Mouse (Mus musculus) neural tube, embryonic 12.5 days (tissue): ENCODE measurements around the gene Zfp46. TPM values are rescaled to one million over a fixed set of nuclear protein-coding genes. Genes with fewer than 3 reads are reported as not detected.

Source experiments
- ATAC-seq: fragments of 200-750 bp; cut with Nextera tagmentation; 2 replicates; pipeline ENCODE4 v1.8.0; 2017; ENCODE audit warnings: low read depth, mild to moderate bottlenecking, moderate TSS enrichment, moderate library complexity; ENCODE audit not compliant: low FRiP score
- H3K27ac ChIP-seq: fragments of 300-500 bp; sonication (generic); 2 replicates; pipeline ENCODE4 v1.5.1; 2016
- H3K27me3 ChIP-seq: fragments of 300-500 bp; sonication (generic); replicated peaks from 2 replicates; pipeline ENCODE4 v1.6.1; 2016; ENCODE audit warnings: mild to moderate bottlenecking
- H3K36me3 ChIP-seq: fragments of 300-500 bp; sonication (generic); 2 replicates; pipeline ENCODE4 v1.6.1; 2016; ENCODE audit warnings: mild to moderate bottlenecking
- H3K4me1 ChIP-seq: fragments of 300-500 bp; sonication (generic); 2 replicates; pipeline ENCODE4 v1.6.1; 2016
- H3K4me2 ChIP-seq: fragments of 300-500 bp; sonication (generic); replicated peaks from 2 replicates; pipeline ENCODE4 v1.6.1; 2016; ENCODE audit warnings: mild to moderate bottlenecking
- H3K4me3 ChIP-seq: fragments of 300-500 bp; sonication (generic); 2 replicates; pipeline ENCODE4 v1.5.1; 2016
- H3K9ac ChIP-seq: fragments of 300-500 bp; sonication (generic); 2 replicates; pipeline ENCODE4 v1.6.1; 2016; ENCODE audit warnings: mild to moderate bottlenecking
- H3K9me3 ChIP-seq: fragments of 300-500 bp; sonication (generic); 2 replicates; pipeline ENCODE4 v1.6.1; 2016; ENCODE audit warnings: mild to moderate bottlenecking
- WGBS: fragments of 180-500 bp; shearing (Covaris S2); methylation state at CpG from one replicate; pipeline ENCODE4 v1.1.7; 2016; 5-methylcytosine and 5-hydroxymethylcytosine counted together
- polyA plus RNA-seq: library from polyadenylated mRNA; unstranded; fragments of >200 nt; fragmentation: Nextera tagmentation; extraction: Ambion mirVana; gene quantifications from 2 replicates; pipeline ENCODE4 v1.2.1, GENCODE M21; 2016

The Zfp46 gene
- 38.3 and 39.7 TPM in 2 replicates for polyA plus RNA-seq

- ATAC-seq: no peak
- Histone ChIP-seq H3K4me3 (peak within 1 kb of the TSS; percentile 56), H3K4me1 (peaks cover 36% of the 10 kb centered on the region), H3K4me2 (peak within 1 kb of the TSS; percentile 86), H3K36me3 (peaks cover 20% of the 10 kb centered on the region), H3K27me3 (peaks cover 12% of the 10 kb centered on the region), H3K27ac (peak within 1 kb of the TSS; percentile 84), H3K9ac (peak within 1 kb of the TSS; percentile 73), H3K9me3 (peaks cover 5% of the 10 kb centered on the region)
- 24% methylated on average over 5 of the region's 5 CpGs for WGBS
Measured at GRCm38 (mm10) chr4:136284455-136284854, at the start of gene Zfp46. TSS of gene Zfp46 (plus strand) at chr4:136284683.

DNA sequence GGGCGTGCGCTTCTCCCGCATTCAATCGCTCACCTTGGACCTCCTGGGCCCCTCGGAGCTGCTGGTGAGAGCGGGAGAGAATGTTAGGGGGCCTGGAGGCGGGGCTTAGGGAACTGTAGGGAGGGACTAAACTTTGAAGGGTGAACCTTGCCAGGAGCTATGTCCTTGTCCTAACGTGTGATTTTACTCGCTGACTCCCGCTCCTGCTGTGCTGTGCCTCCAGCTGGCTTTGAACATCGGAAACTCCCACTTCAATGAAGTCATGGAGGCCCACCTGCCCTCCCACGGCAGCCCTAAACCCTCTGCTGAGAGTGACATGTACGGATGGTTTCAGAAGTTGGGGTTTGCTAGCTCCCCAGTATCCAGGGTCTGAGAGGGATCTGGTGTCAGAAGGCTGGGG, 45.8 kb upstream of the Zfp46 start:
- no peak overlapping the region for H3K9ac ChIP-seq
- WGBS: 20% methylated on average over 13 of the region's 13 CpGs
- H3K36me3 ChIP-seq: peaks cover 24% of the 10 kb centered on the region
- H3K27ac ChIP-seq: no peak overlapping the region
- peaks cover 9% of the 10 kb centered on the region; the same call in 1 of the 2 replicates for H3K4me1 ChIP-seq
- peaks cover 26% of the 10 kb centered on the region for H3K27me3 ChIP-seq
- 0 out of 2 replicates have a peak overlapping the region, but pooled peaks have one; percentile 5 for H3K4me3 ChIP-seq
- no peak for ATAC-seq
- no peak overlapping the region for H3K4me2 ChIP-seq
- no peaks in the 10 kb centered on the region for H3K9me3 ChIP-seq

- 80% methylated on average over 9 of the region's 9 CpGs for WGBS
- peaks cover 30% of the 10 kb centered on the region for H3K27me3 ChIP-seq
Measured at GRCm38 (mm10) chr4:136239111-136239510, 45.4 kb upstream of the Zfp46 start.

GRCm38 (mm10) chr4:136239622-136240021, 44.9 kb upstream of the Zfp46 start:
- no peak overlapping the region for H3K4me3 ChIP-seq
- peaks cover 30% of the 10 kb centered on the region for H3K27me3 ChIP-seq
- H3K9me3 ChIP-seq: no peaks in the 10 kb centered on the region
- peaks cover 9% of the 10 kb centered on the region; the same call in 1 of the 2 replicates for H3K4me1 ChIP-seq
- H3K4me2 ChIP-seq: no peak overlapping the region
- no peak for ATAC-seq
- H3K27ac ChIP-seq: no peak overlapping the region
- H3K9ac ChIP-seq: no peak overlapping the region
- peaks cover 22% of the 10 kb centered on the region; the same call in 1 of the 2 replicates for H3K36me3 ChIP-seq
- 23% methylated on average over 8 of the region's 8 CpGs for WGBS

More at GRCm38 (mm10) chr4:136239111-136239510, 45.4 kb upstream of the Zfp46 start:
- peaks cover 23% of the 10 kb centered on the region for H3K36me3 ChIP-seq
- no peak overlapping the region for H3K9ac ChIP-seq
- H3K4me1 ChIP-seq: peaks cover 9% of the 10 kb centered on the region; the same call in 1 of the 2 replicates
- H3K4me2 ChIP-seq: no peak overlapping the region
- no peaks in the 10 kb centered on the region for H3K9me3 ChIP-seq
- no peak for ATAC-seq
- H3K27ac ChIP-seq: no peak overlapping the region
- H3K4me3 ChIP-seq: no peak overlapping the region

- H3K36me3 ChIP-seq: peaks cover 22% of the 10 kb centered on the region; the same call in 1 of the 2 replicates
- ATAC-seq: no peak
- peaks cover 9% of the 10 kb centered on the region; the same call in 1 of the 2 replicates for H3K4me1 ChIP-seq
- no peaks in the 10 kb centered on the region for H3K9me3 ChIP-seq
- no peak overlapping the region for H3K4me2 ChIP-seq
- H3K27ac ChIP-seq: no peak overlapping the region
- 72% methylated on average over 14 of the region's 14 CpGs for WGBS
- H3K27me3 ChIP-seq: peaks cover 30% of the 10 kb centered on the region
- H3K9ac ChIP-seq: no peak overlapping the region
- H3K4me3 ChIP-seq: no peak overlapping the region
Measured at GRCm38 (mm10) chr4:136240123-136240522, 44.4 kb upstream of the Zfp46 start.

- H3K4me3 ChIP-seq: no peak overlapping the region
- H3K4me1 ChIP-seq: peaks cover 9% of the 10 kb centered on the region; the same call in 1 of the 2 replicates
- no peak overlapping the region for H3K4me2 ChIP-seq
- WGBS: 40% methylated on average over 8 of the region's 8 CpGs
- H3K36me3 ChIP-seq: peaks cover 20% of the 10 kb centered on the region; the same call in 1 of the 2 replicates
- H3K27ac ChIP-seq: no peak overlapping the region
- no peak for ATAC-seq
- H3K9ac ChIP-seq: no peak overlapping the region
- peaks cover 34% of the 10 kb centered on the region for H3K27me3 ChIP-seq
- no peaks in the 10 kb centered on the region for H3K9me3 ChIP-seq
Measured at GRCm38 (mm10) chr4:136240955-136241354, 43.5 kb upstream of the Zfp46 start.

DNA sequence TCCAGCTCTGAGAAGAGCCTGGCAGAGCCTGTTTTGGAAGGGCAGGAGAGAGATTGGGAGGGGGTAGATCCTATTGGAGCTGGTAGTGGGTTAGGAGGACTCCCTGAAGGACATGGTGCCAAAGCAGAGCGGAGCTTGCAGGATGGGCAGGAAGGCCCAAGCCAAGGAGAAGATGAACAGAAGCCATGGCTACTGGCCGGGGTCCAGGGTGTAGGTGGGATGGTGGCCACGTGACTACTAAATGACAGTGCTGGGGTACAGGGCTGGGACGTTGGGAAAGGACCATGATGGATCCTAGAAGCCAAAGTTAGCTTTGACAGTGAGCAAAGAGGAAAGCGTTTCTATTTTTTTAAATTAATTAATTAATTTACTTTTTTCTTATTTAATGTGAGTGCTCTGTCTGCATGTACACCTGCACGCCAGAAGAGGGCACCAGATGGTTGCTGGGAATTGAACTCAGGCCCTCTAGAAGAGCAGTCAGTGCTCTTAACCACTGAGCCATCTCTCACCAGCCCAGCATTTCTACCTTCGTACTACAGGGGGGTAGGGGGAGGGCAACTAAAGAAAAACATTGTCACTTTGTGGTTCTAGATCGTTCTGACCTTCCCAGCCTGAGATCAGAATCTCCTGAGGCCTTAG, 42.3 kb upstream of the Zfp46 start:
- 50% methylated on average over 8 of the region's 8 CpGs for WGBS
- H3K4me3 ChIP-seq: no peak overlapping the region
- no peak overlapping the region for H3K27ac ChIP-seq
- peaks cover 42% of the 10 kb centered on the region for H3K27me3 ChIP-seq
- no peak for ATAC-seq
- H3K9ac ChIP-seq: no peak overlapping the region
- peaks cover 18% of the 10 kb centered on the region; the same call in 1 of the 2 replicates for H3K36me3 ChIP-seq
- no peaks in the 10 kb centered on the region for H3K9me3 ChIP-seq
- H3K4me1 ChIP-seq: peaks cover 20% of the 10 kb centered on the region
- no peak overlapping the region for H3K4me2 ChIP-seq

GRCm38 (mm10) chr4:136242728-136243127, 41.8 kb upstream of the Zfp46 start:
- Histone ChIP-seq H3K9ac (no peak overlapping the region), H3K27ac (no peak overlapping the region), H3K4me1 (peaks cover 26% of the 10 kb centered on the region), H3K27me3 (peaks cover 42% of the 10 kb centered on the region), H3K36me3 (peaks cover 18% of the 10 kb centered on the region; the same call in 1 of the 2 replicates), H3K4me3 (no peak overlapping the region), H3K9me3 (no peaks in the 10 kb centered on the region), H3K4me2 (no peak overlapping the region)
- WGBS: 79% methylated on average over 7 of the region's 7 CpGs
- ATAC-seq: no peak

DNA sequence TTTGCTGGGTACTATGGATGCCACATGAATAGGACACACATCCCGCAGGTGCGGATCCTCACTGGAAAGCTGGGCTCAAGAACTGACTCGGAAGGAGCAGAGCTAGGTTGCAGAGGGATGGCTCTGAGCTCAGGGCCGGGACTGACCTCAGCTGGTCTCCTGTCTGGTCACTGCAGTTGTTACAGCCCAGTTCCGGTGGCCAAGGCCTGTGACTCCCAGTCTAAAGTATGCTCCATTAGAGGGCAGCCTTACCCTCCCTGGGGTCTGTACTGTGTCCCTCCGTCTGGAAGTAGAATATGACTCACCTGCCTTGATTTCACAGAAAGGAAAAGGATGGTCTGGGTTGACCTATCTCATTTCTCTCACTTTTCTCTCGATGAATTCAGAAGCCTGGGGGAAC, 40.3 kb upstream of the Zfp46 start:
- no peak overlapping the region for H3K4me3 ChIP-seq
- no peak overlapping the region for H3K4me2 ChIP-seq
- ATAC-seq: no peak
- peaks cover 18% of the 10 kb centered on the region; the same call in 1 of the 2 replicates for H3K36me3 ChIP-seq
- WGBS: 63% methylated on average over 7 of the region's 7 CpGs
- peaks cover 42% of the 10 kb centered on the region for H3K27me3 ChIP-seq
- H3K9ac ChIP-seq: no peak overlapping the region
- no peak overlapping the region for H3K27ac ChIP-seq
- peaks cover 29% of the 10 kb centered on the region for H3K4me1 ChIP-seq
- no peaks in the 10 kb centered on the region for H3K9me3 ChIP-seq

DNA sequence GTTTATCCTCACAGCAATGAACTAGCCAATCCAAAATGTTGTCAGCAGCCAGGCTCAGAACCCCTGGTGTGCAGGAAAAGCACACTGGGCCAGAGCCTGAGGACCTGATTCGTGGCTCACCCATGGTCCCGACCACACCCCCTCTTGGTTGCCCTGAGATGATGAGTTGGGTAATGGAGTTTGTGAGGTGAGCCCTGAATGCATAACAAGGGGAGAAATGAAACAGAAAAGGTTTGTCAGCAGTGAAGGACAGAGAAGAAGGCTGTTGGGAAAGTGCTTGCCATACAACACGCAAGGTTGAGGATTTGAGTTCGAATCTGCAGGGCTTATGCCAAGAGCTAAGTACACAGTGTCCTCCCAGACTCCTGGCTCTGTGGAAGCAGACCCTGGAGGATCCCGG, 38.8 kb upstream of the Zfp46 start:
- H3K9me3 ChIP-seq: no peaks in the 10 kb centered on the region
- H3K36me3 ChIP-seq: peaks cover 18% of the 10 kb centered on the region; the same call in 1 of the 2 replicates
- no peak overlapping the region for H3K4me2 ChIP-seq
- 30% methylated on average over 5 of the region's 5 CpGs for WGBS
- no peak overlapping the region for H3K9ac ChIP-seq
- ATAC-seq: no peak
- peaks cover 57% of the 10 kb centered on the region for H3K27me3 ChIP-seq
- no peak overlapping the region for H3K4me3 ChIP-seq
- peaks cover 29% of the 10 kb centered on the region for H3K4me1 ChIP-seq
- H3K27ac ChIP-seq: no peak overlapping the region

- ATAC-seq: no peak
- WGBS: 1% methylated on average over 12 of the region's 12 CpGs
- H3K36me3 ChIP-seq: peaks cover 13% of the 10 kb centered on the region; the same call in 1 of the 2 replicates
- H3K9ac ChIP-seq: no peak overlapping the region
- H3K27ac ChIP-seq: no peak overlapping the region
- peak overlapping the region; percentile 89 for H3K4me2 ChIP-seq
- peaks cover 57% of the 10 kb centered on the region for H3K27me3 ChIP-seq
- H3K4me1 ChIP-seq: peaks cover 29% of the 10 kb centered on the region
- H3K9me3 ChIP-seq: no peaks in the 10 kb centered on the region
- no peak overlapping the region for H3K4me3 ChIP-seq
Measured at GRCm38 (mm10) chr4:136246568-136246969, 37.9 kb upstream of the Zfp46 start.

DNA sequence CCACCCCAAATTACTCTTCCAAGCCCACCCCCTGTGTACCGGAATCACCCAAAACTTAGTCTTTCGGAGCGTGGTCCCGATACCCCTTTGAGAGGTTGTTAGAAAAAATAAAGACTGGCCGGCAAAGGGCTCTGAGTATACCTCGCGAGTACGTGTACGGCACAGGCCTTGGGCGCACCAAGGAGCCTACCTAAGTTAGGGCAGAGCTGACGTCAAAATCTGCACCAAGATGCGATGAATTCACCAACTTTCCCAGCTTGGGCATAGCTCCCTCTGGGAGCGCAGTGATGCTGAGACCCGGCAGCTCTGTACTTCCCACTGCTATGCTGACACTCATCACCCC, 37.1 kb upstream of the Zfp46 start:
- H3K9ac ChIP-seq: no peak overlapping the region
- WGBS: under 1% methylated on average over 14 of the region's 14 CpGs
- H3K4me3 ChIP-seq: peak overlapping the region; percentile 41
- peaks cover 13% of the 10 kb centered on the region; the same call in 1 of the 2 replicates for H3K36me3 ChIP-seq
- H3K4me1 ChIP-seq: peaks cover 29% of the 10 kb centered on the region
- H3K4me2 ChIP-seq: peak overlapping the region; percentile 89
- no peak overlapping the region for H3K27ac ChIP-seq
- H3K9me3 ChIP-seq: no peaks in the 10 kb centered on the region
- no peak for ATAC-seq
- H3K27me3 ChIP-seq: peaks cover 57% of the 10 kb centered on the region
